ENCODE assay signal across 16 mouse cellular contexts in the genomic region with DNA sequence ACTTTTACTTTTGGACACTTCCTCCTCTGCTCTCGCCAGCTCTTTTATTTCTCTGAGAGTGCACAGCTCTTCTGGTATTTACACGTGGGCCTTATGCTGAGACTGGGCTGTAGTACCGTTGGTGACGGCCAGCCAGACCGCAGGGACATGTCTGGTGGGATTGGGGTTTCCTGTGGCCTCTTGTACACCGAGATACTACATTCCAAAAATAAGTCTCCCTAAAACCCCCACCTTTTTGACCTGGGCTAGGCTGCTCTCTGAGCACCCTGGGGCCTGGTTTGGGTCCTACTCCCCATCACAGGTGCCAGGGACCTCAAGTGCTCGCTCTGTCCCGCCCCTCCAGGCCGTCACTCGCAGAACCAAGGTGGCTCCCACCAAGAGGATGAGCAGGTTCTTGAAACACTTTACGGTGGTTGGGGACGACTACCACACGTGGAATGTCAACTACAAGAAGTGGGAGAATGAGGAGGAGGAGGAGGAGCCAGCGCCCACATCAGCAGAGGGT. TPM values are rescaled to one million over a fixed set of nuclear protein-coding genes. Genes with fewer than 3 reads are reported as not detected.
DNase-seq lines count a peak whose midpoint lies in the region; ATAC-seq lines count a peak whose summit lies in the region.
"Had no signal": no experiment of that assay in that cellular context is flagged by ENCODE, and none has a peak within 500 bp of the region (broad histone marks: within the 10 kb centered on the region; RNA-seq: fewer than 3 reads in every experiment).

No protein-coding gene starts in this region.

- no peak overlapping the region for H3K9ac ChIP-seq in lung, embryonic 15.5 days
- H3K9ac ChIP-seq: embryonic facial prominence, embryonic 12.5 days; neural tube, embryonic 12.5 days had no signal

- H3K27ac ChIP-seq in lung, embryonic 15.5 days = peak overlapping the region; percentile 20
- no peak overlapping the region for H3K27ac ChIP-seq in midbrain, embryonic 10.5 days (replicated peaks)
- H3K27ac ChIP-seq: embryonic facial prominence, embryonic 12.5 days; layer of hippocampus, adult 2 months; neural tube, embryonic 12.5 days had no signal

- no peaks in the 10 kb centered on the region for H3K27me3 ChIP-seq in lung, embryonic 15.5 days
- no peaks in the 10 kb centered on the region for H3K27me3 ChIP-seq in midbrain, embryonic 10.5 days (ENCODE audit: low read depth, poor library complexity, severe bottlenecking)
- H3K27me3 ChIP-seq: embryonic facial prominence, embryonic 12.5 days; neural tube, embryonic 12.5 days had no signal

- no peaks in the 10 kb centered on the region for H3K9me3 ChIP-seq in lung, embryonic 15.5 days
- peaks cover 2% of the 10 kb centered on the region; the same call in 1 of the 2 replicates for H3K9me3 ChIP-seq in midbrain, embryonic 10.5 days (replicated peaks)
- H3K9me3 ChIP-seq: embryonic facial prominence, embryonic 12.5 days had no signal

- no peak overlapping the region for H3K4me3 ChIP-seq in lung, embryonic 15.5 days
- no peak overlapping the region for H3K4me3 ChIP-seq in midbrain, embryonic 10.5 days
- H3K4me3 ChIP-seq: embryonic facial prominence, embryonic 12.5 days; layer of hippocampus, adult 2 months; neural tube, embryonic 12.5 days had no signal

- no peak; the same call in 1 of the 2 replicates for ATAC-seq in lung, embryonic 15.5 days (ENCODE audit: borderline replicate concordance, extremely low read depth, low FRiP score, low TSS enrichment)
- ATAC-seq in common myeloid progenitor, adult 5-6 weeks (replicated peaks; ENCODE audit: low read depth, poor library complexity, severe bottlenecking) = peak; percentile 60
- ATAC-seq in megakaryocyte-erythroid progenitor cell, adult 5-6 weeks (replicated peaks; ENCODE audit: low FRiP score, low TSS enrichment, poor library complexity, severe bottlenecking) = no peak
- ATAC-seq: hindbrain, embryonic 16.5 days; midbrain, embryonic 16.5 days had no signal

- no peaks in the 10 kb centered on the region for H3K36me3 ChIP-seq in lung, embryonic 15.5 days
- peaks cover 26% of the 10 kb centered on the region for H3K36me3 ChIP-seq in midbrain, embryonic 10.5 days
- H3K36me3 ChIP-seq: embryonic facial prominence, embryonic 12.5 days; neural tube, embryonic 12.5 days had no signal

- no peak for DNase-seq in lung, postnatal 14 days
- peak; percentile 72 to 75 for DNase-seq in B cell, adult 2 months
- peak; percentile 69 to 75 for DNase-seq in natural killer cell, adult 2 months (ENCODE audit: low spot score in 2 of 2)
- DNase-seq in embryo, embryonic 9.5 days (ENCODE audit: extremely low spot score) = no peak
- DNase-seq in midbrain, embryonic 10.5 days (ENCODE audit: low spot score) = no peak
- DNase-seq: cerebellum, postnatal 36 days; gastrocnemius, postnatal 10 days; kidney, adult 9 months had no signal

- WGBS in lung, embryonic 15.5 days = 45% methylated on average over 14 of the region's 14 CpGs
- 92% methylated on average over 14 of the region's 14 CpGs for WGBS in midbrain, embryonic 10.5 days

- peaks cover 10% of the 10 kb centered on the region; the same call in 1 of the 2 replicates for H3K4me1 ChIP-seq in lung, embryonic 15.5 days
- peaks cover 5% of the 10 kb centered on the region; the same call in 1 of the 2 replicates for H3K4me1 ChIP-seq in midbrain, embryonic 10.5 days
- H3K4me1 ChIP-seq: neural tube, embryonic 12.5 days had no signal

- no peak overlapping the region for H3K4me2 ChIP-seq in lung, embryonic 15.5 days
- H3K4me2 ChIP-seq: embryonic facial prominence, embryonic 12.5 days; neural tube, embryonic 12.5 days had no signal

RNA-seq across cellular contexts. Expression of gene Hvcn1, which starts 26.5 kb away (rescaled TPM):
- 4.0 and 4.7 TPM in 2 replicates for polyA plus RNA-seq in lung, embryonic 15.5 days (2015; fragmentation: Nextera tagmentation; extraction: Ambion mirVana)
- 9.2 and 9.3 TPM in 2 replicates for total RNA-seq in common myeloid progenitor, adult 5-6 weeks (2017)
- polyA plus RNA-seq in midbrain, embryonic 10.5 days (2016; fragmentation: Nextera tagmentation; extraction: Ambion mirVana) = 17.7 TPM in 2 replicates
- 1.4 and 11.2 TPM in 2 replicates for total RNA-seq in megakaryocyte-erythroid progenitor cell, adult 5-6 weeks (2014; fragmentation: Nextera tagmentation)
- 0.38 and 1.4 TPM in 2 replicates for total RNA-seq in megakaryocyte-erythroid progenitor cell, adult 5-6 weeks (2017)

RNA-seq across cellular contexts. Expression of gene Tctn1, which starts 31.1 kb away (rescaled TPM):
- 6.3 and 7.0 TPM in 2 replicates for polyA plus RNA-seq in lung, embryonic 15.5 days (2015; fragmentation: Nextera tagmentation; extraction: Ambion mirVana)
- 2.4 and 8.8 TPM in 2 replicates for total RNA-seq in common myeloid progenitor, adult 5-6 weeks (2017)
- 5.9 and 6.4 TPM in 2 replicates for polyA plus RNA-seq in midbrain, embryonic 10.5 days (2016; fragmentation: Nextera tagmentation; extraction: Ambion mirVana)
- 7.6 and 10.4 TPM in 2 replicates for total RNA-seq in megakaryocyte-erythroid progenitor cell, adult 5-6 weeks (2014; fragmentation: Nextera tagmentation)
- total RNA-seq in megakaryocyte-erythroid progenitor cell, adult 5-6 weeks (2017) = 2.5 and 4.2 TPM in 2 replicates

RNA-seq across cellular contexts. Expression of gene Pptc7, which starts 51.0 kb away (rescaled TPM):
- 7.6 and 8.7 TPM in 2 replicates for polyA plus RNA-seq in lung, embryonic 15.5 days (2015; fragmentation: Nextera tagmentation; extraction: Ambion mirVana)
- total RNA-seq in common myeloid progenitor, adult 5-6 weeks (2017) = 13.9 and 15.1 TPM in 2 replicates
- 7.3 and 7.7 TPM in 2 replicates for polyA plus RNA-seq in midbrain, embryonic 10.5 days (2016; fragmentation: Nextera tagmentation; extraction: Ambion mirVana)
- 14.4 and 15.5 TPM in 2 replicates for total RNA-seq in megakaryocyte-erythroid progenitor cell, adult 5-6 weeks (2014; fragmentation: Nextera tagmentation)
- 10.4 and 11.3 TPM in 2 replicates for total RNA-seq in megakaryocyte-erythroid progenitor cell, adult 5-6 weeks (2017)

Comparison
In these comparisons a context has a peak if more than half of its experiments do, and no peak if none do; other contexts are left out.
1. DNase-seq: peak in B cell, adult 2 months (2 of 2) and natural killer cell, adult 2 months (2 of 2); none in lung, postnatal 14 days (single experiment), embryo, embryonic 9.5 days (single experiment) and midbrain, embryonic 10.5 days (single experiment).